Mouse (Mus musculus): ENCODE measurements around the gene Sclt1. TPM values are rescaled to one million over a fixed set of nuclear protein-coding genes. Genes with fewer than 3 reads are reported as not detected.

Gene Sclt1
- polyA plus RNA-seq, 1 experiment from 2014 or later: 21.0 TPM

DNA sequence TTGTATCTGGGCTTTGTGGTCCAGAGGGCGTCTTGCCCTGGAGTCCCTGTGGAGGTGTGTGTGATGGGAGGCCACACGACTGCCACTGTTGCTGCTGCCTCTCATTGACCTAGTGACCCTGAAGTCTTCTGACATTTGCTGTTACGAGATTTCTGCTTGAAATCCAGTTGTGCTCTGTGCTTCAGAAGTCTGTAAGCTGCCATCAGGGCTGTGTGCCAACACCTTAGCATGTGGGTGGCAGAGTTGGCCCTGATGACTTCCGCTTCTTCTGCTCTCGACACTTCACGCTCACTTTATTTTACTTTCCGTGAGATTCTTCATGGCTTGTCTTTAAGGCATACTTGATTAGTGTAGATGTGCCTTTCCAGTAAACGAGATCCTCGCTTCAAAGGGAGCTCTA lies 143.9 kb downstream of the Sclt1 start:
- 79% methylated on average over 9 of the region's 9 CpGs for WGBS
- Histone ChIP-seq H3K4me1 (replicated peaks; ENCODE audit: insufficient read depth, low read length) (no peaks in the 10 kb centered on the region), H3K4me2 (ENCODE audit: low read length) (no peak overlapping the region), H3K27ac (no peak overlapping the region), H3K36me3 (ENCODE audit: insufficient read depth, low read length) (peaks cover 44% of the 10 kb centered on the region), H3K9ac (ENCODE audit: low read depth, low read length) (no peak overlapping the region), H3K9me3 (replicated peaks; ENCODE audit: low read length) (no peaks in the 10 kb centered on the region), H3K27me3 (ENCODE audit: insufficient read depth, low read length) (no peaks in the 10 kb centered on the region), H3K4me3 (replicated peaks; ENCODE audit: low read depth, low read length) (no peak overlapping the region)
- no peak for TF ChIP-seq CTCF (IDR thresholded peaks at IDR 0.05; ENCODE audit: low read depth)
- ATAC-seq (replicated peaks; ENCODE audit: low FRiP score, low read depth) (no peak), DNase-seq (ENCODE audit: low spot score) (no peak)

DNA sequence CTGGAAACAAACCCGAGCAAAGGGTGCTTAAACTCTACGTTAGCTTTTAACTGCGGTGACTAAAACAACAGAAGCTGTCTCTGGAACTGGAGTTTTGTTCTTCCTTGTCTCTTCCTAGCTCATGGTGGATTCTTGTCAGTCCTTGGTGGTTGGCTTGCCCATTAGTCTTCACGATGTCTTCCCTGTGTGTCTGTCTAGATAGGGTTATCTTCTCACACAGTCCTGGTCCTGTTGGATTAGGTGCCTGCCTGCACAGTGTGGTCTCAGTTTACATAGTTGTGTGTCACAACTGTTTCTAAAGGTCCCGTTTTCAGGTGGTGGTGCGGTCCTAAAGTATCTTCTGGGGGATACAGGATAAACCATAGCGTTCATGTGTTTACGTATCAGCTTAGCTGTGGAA lies 145.3 kb downstream of the Sclt1 start:
- Histone ChIP-seq H3K4me2 (ENCODE audit: low read length) (no peak overlapping the region), H3K36me3 (ENCODE audit: insufficient read depth, low read length) (peaks cover 45% of the 10 kb centered on the region), H3K27me3 (ENCODE audit: insufficient read depth, low read length) (no peaks in the 10 kb centered on the region), H3K4me3 (replicated peaks; ENCODE audit: low read depth, low read length) (no peak overlapping the region), H3K9me3 (replicated peaks; ENCODE audit: low read length) (no peaks in the 10 kb centered on the region), H3K9ac (ENCODE audit: low read depth, low read length) (no peak overlapping the region), H3K4me1 (replicated peaks; ENCODE audit: insufficient read depth, low read length) (no peaks in the 10 kb centered on the region), H3K27ac (no peak overlapping the region)
- no peak for DNase-seq (ENCODE audit: low spot score)
- WGBS: 94% methylated on average over 8 of the region's 8 CpGs
- no peak for TF ChIP-seq CTCF (IDR thresholded peaks at IDR 0.05; ENCODE audit: low read depth)
- no peak for ATAC-seq (replicated peaks; ENCODE audit: low FRiP score, low read depth)

DNA sequence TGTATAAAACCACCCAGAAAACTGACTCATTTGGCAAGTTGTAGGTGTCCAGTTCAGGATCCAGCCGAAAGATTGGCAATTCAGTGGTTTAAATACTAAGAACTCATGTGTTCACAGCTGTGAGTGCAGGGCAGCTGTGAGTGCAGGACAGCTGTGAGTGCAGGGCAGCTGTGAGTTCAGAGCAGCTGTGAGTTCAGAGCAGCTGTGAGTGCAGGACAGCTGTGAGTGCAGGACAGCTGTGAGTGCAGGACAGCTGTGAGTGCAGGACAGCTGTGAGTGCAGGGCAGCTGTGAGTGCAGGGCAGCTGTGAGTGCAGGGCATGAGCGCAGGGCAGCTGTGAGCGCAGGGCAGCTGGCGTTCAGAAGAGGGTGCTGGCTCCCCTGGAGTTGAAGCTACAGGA lies 147.3 kb downstream of the Sclt1 start:
- 95% methylated on average over 4 of the region's 4 CpGs for WGBS
- Histone ChIP-seq H3K4me2 (ENCODE audit: low read length) (no peak overlapping the region), H3K36me3 (ENCODE audit: insufficient read depth, low read length) (peaks cover 53% of the 10 kb centered on the region), H3K27ac (no peak overlapping the region), H3K9me3 (replicated peaks; ENCODE audit: low read length) (no peaks in the 10 kb centered on the region), H3K4me3 (replicated peaks; ENCODE audit: low read depth, low read length) (no peak overlapping the region), H3K9ac (ENCODE audit: low read depth, low read length) (no peak overlapping the region), H3K27me3 (ENCODE audit: insufficient read depth, low read length) (no peaks in the 10 kb centered on the region), H3K4me1 (replicated peaks; ENCODE audit: insufficient read depth, low read length) (no peaks in the 10 kb centered on the region)
- no peak for TF ChIP-seq CTCF (IDR thresholded peaks at IDR 0.05; ENCODE audit: low read depth)
- no peak for ATAC-seq (replicated peaks; ENCODE audit: low FRiP score, low read depth)
- no peak for DNase-seq (ENCODE audit: low spot score)

DNA sequence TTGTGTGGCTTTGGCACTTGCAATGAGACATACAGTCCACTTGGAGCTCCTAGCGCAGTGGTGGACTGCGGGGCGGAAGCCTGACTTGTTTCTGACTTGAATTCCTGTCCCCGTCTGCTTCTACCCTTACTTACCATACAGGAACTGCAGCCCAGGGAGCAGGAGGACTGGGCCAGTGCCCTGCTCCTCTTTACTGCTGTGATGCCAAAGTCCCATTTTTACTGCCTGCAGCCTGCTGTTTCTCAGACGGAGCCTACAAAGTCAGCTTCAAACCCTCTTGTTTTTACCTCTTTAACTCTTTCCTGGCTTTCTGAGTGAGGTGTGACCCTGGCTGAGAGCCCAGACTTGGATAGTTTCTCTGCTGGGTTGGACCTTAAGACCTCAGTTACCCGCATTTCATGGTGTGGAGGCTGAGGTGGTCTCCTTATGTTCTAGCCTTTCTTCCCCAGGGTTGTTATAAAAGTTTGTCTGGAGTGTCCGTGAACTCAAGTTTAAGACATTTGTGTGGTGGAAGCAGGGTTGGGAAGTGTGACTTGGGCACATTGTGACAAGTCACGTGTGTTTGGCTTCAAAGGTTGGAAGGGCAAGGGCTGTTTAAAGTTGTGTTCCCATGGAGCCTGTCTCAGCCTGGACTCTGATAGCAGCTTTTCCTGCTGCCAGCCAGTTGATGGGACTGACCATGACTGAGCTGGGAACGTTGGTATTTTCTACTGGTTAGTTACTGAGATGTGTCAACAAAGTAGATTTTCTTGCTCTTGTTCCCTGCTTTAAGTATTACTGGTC lies 148.0 kb downstream of the Sclt1 start:
- peaks cover 57% of the 10 kb centered on the region for H3K36me3 ChIP-seq (ENCODE audit: insufficient read depth, low read length)
- DNase-seq (ENCODE audit: low spot score): no peak
- TF ChIP-seq CTCF (IDR thresholded peaks at IDR 0.05; ENCODE audit: low read depth): no peak
- WGBS: 75% methylated on average over 9 of the region's 9 CpGs
- no peak overlapping the region for H3K27ac ChIP-seq
- 0 out of 2 replicates have a peak, but pooled peaks have one; percentile 30 for ATAC-seq (replicated peaks; ENCODE audit: low FRiP score, low read depth)
- H3K9ac ChIP-seq (ENCODE audit: low read depth, low read length): no peak overlapping the region
- H3K27me3 ChIP-seq (ENCODE audit: insufficient read depth, low read length): no peaks in the 10 kb centered on the region
- no peak overlapping the region for H3K4me2 ChIP-seq (ENCODE audit: low read length)
- no peaks in the 10 kb centered on the region for H3K4me1 ChIP-seq (replicated peaks; ENCODE audit: insufficient read depth, low read length)
- H3K4me3 ChIP-seq (replicated peaks; ENCODE audit: low read depth, low read length): no peak overlapping the region
- no peaks in the 10 kb centered on the region for H3K9me3 ChIP-seq (replicated peaks; ENCODE audit: low read length)

DNA sequence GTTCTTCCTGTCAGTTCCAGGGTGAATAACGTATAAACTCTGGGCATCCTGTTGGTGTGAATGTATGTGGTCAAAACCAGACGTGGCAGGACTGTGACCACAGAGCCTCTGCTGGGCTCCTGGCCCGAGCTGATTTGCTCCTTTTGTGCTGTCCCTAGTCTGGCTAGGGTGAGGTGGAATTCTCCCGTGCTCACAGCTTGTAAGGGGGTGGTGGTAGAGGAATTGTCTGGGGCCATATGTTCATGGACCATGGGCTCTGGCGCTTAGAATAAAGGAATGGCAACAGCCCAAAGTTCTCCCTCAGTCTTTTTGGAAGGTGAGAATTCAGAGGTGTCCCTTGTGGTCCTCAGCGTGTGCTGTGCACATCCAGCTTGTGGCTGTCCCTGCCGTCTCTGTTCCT lies 149.5 kb downstream of the Sclt1 start:
- TF ChIP-seq CTCF (IDR thresholded peaks at IDR 0.05; ENCODE audit: low read depth): no peak
- H3K4me2 ChIP-seq (ENCODE audit: low read length): no peak overlapping the region
- no peak for DNase-seq (ENCODE audit: low spot score)
- H3K9ac ChIP-seq (ENCODE audit: low read depth, low read length): no peak overlapping the region
- ATAC-seq (replicated peaks; ENCODE audit: low FRiP score, low read depth): no peak
- 0 out of 2 replicates have a peak, but pooled peaks cover 2% of the 10 kb centered on the region for H3K4me1 ChIP-seq (replicated peaks; ENCODE audit: insufficient read depth, low read length)
- H3K36me3 ChIP-seq (ENCODE audit: insufficient read depth, low read length): peaks cover 49% of the 10 kb centered on the region
- 74% methylated on average over 7 of the region's 7 CpGs for WGBS
- no peaks in the 10 kb centered on the region for H3K27me3 ChIP-seq (ENCODE audit: insufficient read depth, low read length)
- no peak overlapping the region for H3K4me3 ChIP-seq (replicated peaks; ENCODE audit: low read depth, low read length)
- no peak overlapping the region for H3K27ac ChIP-seq
- H3K9me3 ChIP-seq (replicated peaks; ENCODE audit: low read length): no peaks in the 10 kb centered on the region

DNA sequence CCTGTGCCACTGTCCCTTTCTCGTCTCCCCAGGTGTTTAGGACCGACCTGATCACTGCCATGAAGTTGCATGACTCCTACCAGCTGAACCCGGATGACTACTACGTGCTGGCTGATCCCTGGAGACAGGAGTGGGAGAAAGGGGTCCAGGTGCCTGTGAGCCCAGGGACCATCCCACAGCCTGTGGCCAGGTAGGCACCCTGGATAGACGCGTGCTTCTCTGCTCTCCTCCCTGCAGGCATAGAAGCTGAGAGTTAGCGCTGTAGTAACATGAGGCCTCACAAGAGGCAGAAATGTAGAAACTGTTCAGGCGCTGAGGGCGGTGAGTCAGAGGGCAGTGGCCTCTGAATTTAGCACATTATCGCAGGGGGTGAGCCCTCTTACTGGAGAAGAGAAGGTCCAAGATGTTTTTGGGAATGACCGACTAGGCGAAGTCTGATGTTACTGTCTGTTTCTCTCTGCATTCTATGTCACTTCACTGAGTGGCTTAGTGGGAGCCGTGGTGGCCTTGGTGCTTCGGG lies 150.6 kb downstream of the Sclt1 start:
- DNase-seq (ENCODE audit: low spot score): no peak
- no peaks in the 10 kb centered on the region for H3K9me3 ChIP-seq (replicated peaks; ENCODE audit: low read length)

More for the DNA sequence above, 150.6 kb downstream of the Sclt1 start:
- Histone ChIP-seq H3K36me3 (ENCODE audit: insufficient read depth, low read length) (peaks cover 44% of the 10 kb centered on the region), H3K27ac (no peak overlapping the region), H3K4me2 (ENCODE audit: low read length) (no peak overlapping the region), H3K4me1 (replicated peaks; ENCODE audit: insufficient read depth, low read length) (0 out of 2 replicates have a peak, but pooled peaks cover 5% of the 10 kb centered on the region), H3K27me3 (ENCODE audit: insufficient read depth, low read length) (no peaks in the 10 kb centered on the region), H3K4me3 (replicated peaks; ENCODE audit: low read depth, low read length) (no peak overlapping the region), H3K9ac (ENCODE audit: low read depth, low read length) (no peak overlapping the region)
- ATAC-seq (replicated peaks; ENCODE audit: low FRiP score, low read depth): no peak
- 85% methylated on average over 14 of the region's 14 CpGs for WGBS
- no peak for TF ChIP-seq CTCF (IDR thresholded peaks at IDR 0.05; ENCODE audit: low read depth)

All from kidney, postnatal 0 days (tissue).